Mouse (Mus musculus): ENCODE data around the gene Kmo. TPM values are rescaled to one million over a fixed set of nuclear protein-coding genes. Genes with fewer than 3 reads are reported as not detected.
A peak's percentile ranks its signal among the peaks of the same experiment; 100 is the strongest.

Kmo gene
- polyA plus RNA-seq, 1 experiment from 2014 or later: 0.16 TPM

DNA sequence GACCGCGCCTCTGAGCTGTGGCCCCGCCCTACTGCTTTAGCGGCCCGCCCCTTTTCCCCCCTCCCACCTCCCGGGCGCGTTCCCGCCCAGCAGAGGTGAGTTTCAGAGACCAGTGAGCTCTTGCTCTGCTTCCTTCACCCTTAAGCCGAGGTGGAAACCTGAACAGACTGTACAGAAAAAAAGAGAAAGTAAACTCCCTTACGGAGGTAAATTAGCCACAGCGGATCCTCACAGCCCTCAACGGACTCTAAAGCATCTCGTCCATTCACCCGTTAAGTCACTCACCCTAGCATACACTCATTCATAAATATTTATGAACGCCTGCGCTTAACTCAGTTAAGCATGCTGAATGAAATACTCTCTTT is 72.8 kb downstream of the Kmo start:
- Histone ChIP-seq H3K4me3 (ENCODE audit: low read depth, low read length) (peak overlapping the region; percentile 12), H3K9ac (ENCODE audit: low read length) (no peak overlapping the region; the same call in 1 of the 2 replicates), H3K36me3 (ENCODE audit: control insufficient read depth, insufficient read depth, low read length) (no peaks in the 10 kb centered on the region), H3K9me3 (ENCODE audit: control insufficient read depth, low read length) (no peaks in the 10 kb centered on the region), H3K4me1 (ENCODE audit: control insufficient read depth, insufficient read depth, low read length) (no peaks in the 10 kb centered on the region), H3K4me2 (ENCODE audit: low read depth, severe bottlenecking) (peak overlapping the region; percentile 36), H3K27ac (replicated peaks; ENCODE audit: low read depth, low read length) (no peak overlapping the region), H3K27me3 (ENCODE audit: control insufficient read depth, insufficient read depth, low read length) (no peaks in the 10 kb centered on the region)
- DNase-seq (ENCODE audit: low spot score) (no peak), ATAC-seq (ENCODE audit: insufficient number of reproducible peaks, low FRiP score, low TSS enrichment, low read depth) (no peak)
- under 1% methylated on average over 17 of the region's 17 CpGs for WGBS

DNA sequence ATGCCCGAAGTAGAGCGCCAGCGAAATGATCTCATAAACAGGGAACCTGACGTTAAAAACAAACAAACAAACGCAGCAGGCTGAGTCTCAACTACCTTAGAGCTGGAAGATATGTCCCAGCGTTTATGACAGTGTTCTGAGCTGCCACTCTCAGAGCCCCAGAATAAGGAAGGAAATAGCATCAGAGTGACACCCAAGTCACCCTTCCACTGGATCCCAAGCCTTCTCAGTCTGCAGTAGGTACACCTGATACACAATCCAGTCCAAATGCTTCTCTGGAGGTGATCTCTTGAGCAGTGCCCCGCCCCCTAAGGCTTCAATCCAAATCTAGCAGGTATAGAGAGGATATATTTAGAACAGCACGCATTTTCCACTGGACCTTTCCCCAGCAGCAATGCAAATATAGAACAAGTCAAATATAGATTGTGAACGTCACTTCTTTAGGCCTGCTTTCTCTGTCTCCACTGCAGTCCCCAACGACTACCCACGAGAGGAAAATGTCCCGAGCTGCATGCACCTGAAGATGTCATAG is 73.3 kb downstream of the Kmo start:
- DNase-seq (ENCODE audit: low spot score) (no peak), ATAC-seq (ENCODE audit: insufficient number of reproducible peaks, low FRiP score, low TSS enrichment, low read depth) (no peak)
- no peaks in the 10 kb centered on the region for H3K27me3 ChIP-seq (ENCODE audit: control insufficient read depth, insufficient read depth, low read length)
- no peak overlapping the region for H3K27ac ChIP-seq (replicated peaks; ENCODE audit: low read depth, low read length)
- H3K4me3 ChIP-seq (ENCODE audit: low read depth, low read length): peak overlapping the region; percentile 12
- H3K36me3 ChIP-seq (ENCODE audit: control insufficient read depth, insufficient read depth, low read length): no peaks in the 10 kb centered on the region
- H3K9ac ChIP-seq (ENCODE audit: low read length): no peak overlapping the region
- peak overlapping the region; percentile 36 for H3K4me2 ChIP-seq (ENCODE audit: low read depth, severe bottlenecking)
- H3K4me1 ChIP-seq (ENCODE audit: control insufficient read depth, insufficient read depth, low read length): no peaks in the 10 kb centered on the region
- 47% methylated on average over 12 of the region's 12 CpGs for WGBS
- H3K9me3 ChIP-seq (ENCODE audit: control insufficient read depth, low read length): no peaks in the 10 kb centered on the region

DNA sequence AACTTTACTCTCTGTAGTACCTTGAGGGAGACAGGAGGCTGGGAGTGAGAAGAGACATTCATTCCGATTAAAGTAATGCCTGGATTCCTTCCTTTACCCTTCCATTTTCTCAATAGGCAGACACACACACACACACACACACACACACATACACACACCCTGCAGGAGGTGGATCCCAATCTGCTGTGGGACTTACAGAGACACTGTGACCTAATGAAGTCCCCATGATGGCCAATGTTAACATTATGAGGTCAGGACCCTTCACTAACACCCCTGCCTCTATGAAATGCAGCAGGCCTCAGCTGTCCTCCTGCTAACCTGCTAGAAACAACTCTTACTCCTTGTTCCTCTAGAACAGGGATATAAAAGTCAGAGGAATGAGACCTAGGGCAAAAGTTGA is 78.1 kb downstream of the Kmo start, which contains the start of gene Wdr64:
Gene Wdr64, plus strand, starts transcription at position 301 of the 400 bp plus-strand sequence.
- H3K9me3 ChIP-seq (ENCODE audit: control insufficient read depth, low read length): no peaks in the 10 kb centered on the region
- no peaks in the 10 kb centered on the region for H3K27me3 ChIP-seq (ENCODE audit: control insufficient read depth, insufficient read depth, low read length)
- no peaks in the 10 kb centered on the region for H3K36me3 ChIP-seq (ENCODE audit: control insufficient read depth, insufficient read depth, low read length)
- WGBS: 86% methylated on average over 1 of the region's 1 CpGs
- no peak within 1 kb of the TSS for H3K4me3 ChIP-seq (ENCODE audit: low read depth, low read length)
- H3K27ac ChIP-seq (replicated peaks; ENCODE audit: low read depth, low read length): no peak within 1 kb of the TSS
- no peak within 1 kb of the TSS for H3K9ac ChIP-seq (ENCODE audit: low read length)
- no peak for ATAC-seq (ENCODE audit: insufficient number of reproducible peaks, low FRiP score, low TSS enrichment, low read depth)
- no peak within 1 kb of the TSS for H3K4me2 ChIP-seq (ENCODE audit: low read depth, severe bottlenecking)
- no peaks in the 10 kb centered on the region for H3K4me1 ChIP-seq (ENCODE audit: control insufficient read depth, insufficient read depth, low read length)
- no peak for DNase-seq (ENCODE audit: low spot score)

DNA sequence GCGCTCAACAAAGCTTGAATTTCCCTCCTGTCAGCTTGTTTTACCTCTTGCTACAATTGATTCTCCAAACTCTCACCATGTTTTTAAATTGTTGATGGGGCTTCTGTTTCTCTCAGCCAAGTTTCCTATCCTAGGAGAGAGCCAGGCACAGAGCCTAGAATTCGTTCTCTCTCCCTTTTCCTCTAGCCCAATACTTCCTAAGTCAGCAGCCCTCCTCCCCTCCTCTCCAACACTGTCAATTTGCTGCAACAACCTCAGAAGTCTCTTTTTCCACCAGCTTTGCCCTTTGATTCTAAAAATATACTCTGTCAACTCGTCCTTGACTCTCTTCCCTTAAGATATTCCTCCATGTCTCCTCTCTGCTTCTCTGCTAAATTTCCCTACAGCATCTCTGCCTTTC is 79.2 kb downstream of the Kmo start:
- DNase-seq (ENCODE audit: low spot score) (no peak), ATAC-seq (ENCODE audit: insufficient number of reproducible peaks, low FRiP score, low TSS enrichment, low read depth) (no peak)
- no peaks in the 10 kb centered on the region for H3K4me1 ChIP-seq (ENCODE audit: control insufficient read depth, insufficient read depth, low read length)
- no peak overlapping the region for H3K27ac ChIP-seq (replicated peaks; ENCODE audit: low read depth, low read length)
- H3K9me3 ChIP-seq (ENCODE audit: control insufficient read depth, low read length): no peaks in the 10 kb centered on the region
- no peak overlapping the region for H3K4me2 ChIP-seq (ENCODE audit: low read depth, severe bottlenecking)
- no peaks in the 10 kb centered on the region for H3K27me3 ChIP-seq (ENCODE audit: control insufficient read depth, insufficient read depth, low read length)
- 63% methylated on average over 3 of the region's 3 CpGs for WGBS
- H3K4me3 ChIP-seq (ENCODE audit: low read depth, low read length): no peak overlapping the region
- no peaks in the 10 kb centered on the region for H3K36me3 ChIP-seq (ENCODE audit: control insufficient read depth, insufficient read depth, low read length)
- H3K9ac ChIP-seq (ENCODE audit: low read length): no peak overlapping the region

DNA sequence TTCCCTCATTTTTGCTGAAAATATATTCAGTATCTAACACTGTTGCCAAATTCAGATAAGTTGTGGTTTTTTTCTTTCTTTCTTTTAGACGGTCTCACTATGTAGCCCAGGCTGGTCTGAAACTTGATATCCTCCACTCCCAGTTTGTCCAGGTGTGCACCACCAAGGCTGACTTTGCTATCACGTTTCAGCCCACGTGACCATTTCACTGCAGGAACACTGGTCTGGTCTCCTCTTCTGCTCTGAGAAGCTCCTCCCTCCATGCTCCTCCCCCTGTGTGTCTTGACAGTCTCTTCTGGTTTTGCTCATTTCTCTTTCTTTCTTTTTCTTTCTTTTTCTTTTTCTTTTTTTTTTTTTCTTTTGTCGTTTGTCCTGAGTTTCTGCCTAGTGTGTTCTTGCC is 79.6 kb downstream of the Kmo start:
- no peaks in the 10 kb centered on the region for H3K4me1 ChIP-seq (ENCODE audit: control insufficient read depth, insufficient read depth, low read length)
- H3K4me3 ChIP-seq (ENCODE audit: low read depth, low read length): no peak overlapping the region
- DNase-seq (ENCODE audit: low spot score) (no peak), ATAC-seq (ENCODE audit: insufficient number of reproducible peaks, low FRiP score, low TSS enrichment, low read depth) (peak; percentile 59; the same call in 1 of the 2 replicates)
- no peaks in the 10 kb centered on the region for H3K36me3 ChIP-seq (ENCODE audit: control insufficient read depth, insufficient read depth, low read length)
- no peaks in the 10 kb centered on the region for H3K9me3 ChIP-seq (ENCODE audit: control insufficient read depth, low read length)
- WGBS: 31% methylated on average over 4 of the region's 4 CpGs
- H3K9ac ChIP-seq (ENCODE audit: low read length): no peak overlapping the region
- H3K27ac ChIP-seq (replicated peaks; ENCODE audit: low read depth, low read length): no peak overlapping the region
- H3K27me3 ChIP-seq (ENCODE audit: control insufficient read depth, insufficient read depth, low read length): no peaks in the 10 kb centered on the region
- H3K4me2 ChIP-seq (ENCODE audit: low read depth, severe bottlenecking): no peak overlapping the region

DNA sequence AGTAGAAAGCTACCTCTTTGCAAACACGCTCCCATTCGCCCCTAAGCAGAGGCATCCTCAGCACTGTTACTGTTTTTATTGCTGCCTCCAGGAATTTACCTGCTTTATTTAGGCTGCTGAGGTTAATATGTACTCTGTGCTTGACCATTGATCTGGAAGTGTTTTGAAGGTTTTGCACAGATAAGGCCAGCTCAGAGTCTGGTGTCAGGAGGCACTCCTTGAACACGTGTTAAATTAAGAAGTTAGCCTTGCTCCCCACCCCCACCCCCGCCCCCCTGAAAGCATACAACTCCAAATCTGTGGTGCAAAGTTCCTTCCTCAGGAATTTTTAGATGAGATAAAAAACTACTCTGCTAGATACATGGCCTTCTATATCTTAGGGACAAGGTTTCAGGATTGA is 81.0 kb downstream of the Kmo start:
- DNase-seq (ENCODE audit: low spot score): no peak
- ATAC-seq (ENCODE audit: insufficient number of reproducible peaks, low FRiP score, low TSS enrichment, low read depth): no peak
- H3K36me3 ChIP-seq (ENCODE audit: control insufficient read depth, insufficient read depth, low read length): no peaks in the 10 kb centered on the region
- no peaks in the 10 kb centered on the region for H3K27me3 ChIP-seq (ENCODE audit: control insufficient read depth, insufficient read depth, low read length)
- no peak overlapping the region for H3K4me3 ChIP-seq (ENCODE audit: low read depth, low read length)
- no peak overlapping the region for H3K9ac ChIP-seq (ENCODE audit: low read length)
- H3K4me1 ChIP-seq (ENCODE audit: control insufficient read depth, insufficient read depth, low read length): no peaks in the 10 kb centered on the region
- H3K27ac ChIP-seq (replicated peaks; ENCODE audit: low read depth, low read length): no peak overlapping the region
- 81% methylated on average over 4 of the region's 4 CpGs for WGBS
- H3K9me3 ChIP-seq (ENCODE audit: control insufficient read depth, low read length): no peaks in the 10 kb centered on the region
- H3K4me2 ChIP-seq (ENCODE audit: low read depth, severe bottlenecking): no peak overlapping the region

DNA sequence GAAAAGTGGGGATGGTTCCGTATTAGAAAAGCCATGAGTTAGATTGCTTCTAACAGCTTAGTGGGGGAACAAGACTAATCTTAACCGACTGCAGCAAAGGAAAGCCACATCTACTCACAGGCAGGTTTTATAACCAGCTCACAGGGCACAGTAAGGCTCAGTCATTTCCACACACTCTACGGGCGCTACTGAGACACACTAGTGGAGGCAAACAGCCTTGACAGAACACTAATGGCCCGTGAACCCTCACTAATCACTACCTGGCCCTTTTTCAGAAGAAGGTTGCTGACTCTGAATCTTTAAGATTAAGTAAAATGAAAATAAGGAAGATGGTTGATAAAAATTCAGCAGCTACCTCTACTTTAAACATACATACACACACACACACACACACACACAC is 87.4 kb downstream of the Kmo start:
- 61% methylated on average over 5 of the region's 5 CpGs for WGBS
- no peaks in the 10 kb centered on the region for H3K4me1 ChIP-seq (ENCODE audit: control insufficient read depth, insufficient read depth, low read length)
- H3K36me3 ChIP-seq (ENCODE audit: control insufficient read depth, insufficient read depth, low read length): no peaks in the 10 kb centered on the region
- DNase-seq (ENCODE audit: low spot score) (no peak), ATAC-seq (ENCODE audit: insufficient number of reproducible peaks, low FRiP score, low TSS enrichment, low read depth) (no peak)
- H3K4me2 ChIP-seq (ENCODE audit: low read depth, severe bottlenecking): no peak overlapping the region
- H3K9me3 ChIP-seq (ENCODE audit: control insufficient read depth, low read length): no peaks in the 10 kb centered on the region
- no peak overlapping the region for H3K27ac ChIP-seq (replicated peaks; ENCODE audit: low read depth, low read length)
- H3K9ac ChIP-seq (ENCODE audit: low read length): no peak overlapping the region
- no peak overlapping the region for H3K4me3 ChIP-seq (ENCODE audit: low read depth, low read length)
- H3K27me3 ChIP-seq (ENCODE audit: control insufficient read depth, insufficient read depth, low read length): no peaks in the 10 kb centered on the region

DNA sequence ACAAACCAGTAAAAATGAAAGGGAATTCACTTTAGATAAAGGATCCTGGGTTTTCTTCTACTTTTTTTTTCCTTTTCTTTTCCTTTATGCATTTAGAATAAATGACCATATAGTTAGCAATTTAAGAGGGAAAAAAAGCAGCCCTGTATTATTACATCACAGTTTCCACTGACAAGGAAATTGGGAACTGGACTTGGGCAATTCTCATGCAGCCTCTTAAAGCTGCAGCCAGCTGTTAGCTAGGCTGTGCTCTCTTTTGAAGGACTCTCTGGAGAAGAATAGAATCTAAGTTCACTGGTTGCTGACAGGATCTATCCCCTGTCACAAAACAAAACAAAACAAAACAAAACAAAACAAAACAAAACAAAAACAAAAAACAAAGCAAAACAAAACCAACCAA is 87.8 kb downstream of the Kmo start:
- no peak overlapping the region for H3K4me3 ChIP-seq (ENCODE audit: low read depth, low read length)
- H3K36me3 ChIP-seq (ENCODE audit: control insufficient read depth, insufficient read depth, low read length): no peaks in the 10 kb centered on the region
- no peak overlapping the region for H3K4me2 ChIP-seq (ENCODE audit: low read depth, severe bottlenecking)
- no peak overlapping the region for H3K9ac ChIP-seq (ENCODE audit: low read length)
- DNase-seq (ENCODE audit: low spot score): no peak
- H3K4me1 ChIP-seq (ENCODE audit: control insufficient read depth, insufficient read depth, low read length): no peaks in the 10 kb centered on the region
- H3K27ac ChIP-seq (replicated peaks; ENCODE audit: low read depth, low read length): no peak overlapping the region
- H3K27me3 ChIP-seq (ENCODE audit: control insufficient read depth, insufficient read depth, low read length): no peaks in the 10 kb centered on the region
- ATAC-seq (ENCODE audit: insufficient number of reproducible peaks, low FRiP score, low TSS enrichment, low read depth): no peak
- no peaks in the 10 kb centered on the region for H3K9me3 ChIP-seq (ENCODE audit: control insufficient read depth, low read length)
